In genomic region chr5:117997434-117997970, GRCm38 (mm10) we compare ENCODE assay signal across 12 mouse cellular contexts. TPM values are rescaled to one million over a fixed set of nuclear protein-coding genes. Genes with fewer than 3 reads are reported as not detected.
DNase-seq lines count a peak whose midpoint lies in the region; ATAC-seq and TF ChIP-seq lines count a peak whose summit lies in the region.
"Had no signal": no experiment of that assay in that cellular context is flagged by ENCODE, and none has a peak within 500 bp of the region (broad histone marks: within the 10 kb centered on the region; RNA-seq: fewer than 3 reads in every experiment).

No protein-coding gene starts in this region.

- no peaks in the 10 kb centered on the region for H3K9me3 ChIP-seq in intestine, embryonic 16.5 days (ENCODE audit: control insufficient read depth, low read length)
- H3K9me3 ChIP-seq: G1E; limb, embryonic 10.5 days had no signal

- no peaks in the 10 kb centered on the region for H3K27me3 ChIP-seq in intestine, embryonic 16.5 days (replicated peaks; ENCODE audit: control insufficient read depth, insufficient read depth, low read length)
- H3K27me3 ChIP-seq in liver, adult 2 months (ENCODE audit: control insufficient read depth, insufficient read depth, low read length) = no peaks in the 10 kb centered on the region

- 0 out of 2 replicates have a peak overlapping the region, but pooled peaks have one; percentile 19 for H3K9ac ChIP-seq in intestine, embryonic 16.5 days (ENCODE audit: low read depth, low read length)
- H3K9ac ChIP-seq in liver, adult 2 months (ENCODE audit: low read depth, low read length) = peak overlapping the region; percentile 17

- H3K79me2 ChIP-seq in liver, adult 2 months (ENCODE audit: control insufficient read depth, insufficient read depth, low read length) = no peaks in the 10 kb centered on the region

- H3K4me2 ChIP-seq in intestine, embryonic 16.5 days (ENCODE audit: low read depth, low read length) = no peak overlapping the region

- H3K36me3 ChIP-seq in intestine, embryonic 16.5 days (ENCODE audit: control insufficient read depth, insufficient read depth, low read length) = peaks cover 43% of the 10 kb centered on the region
- peaks cover 21% of the 10 kb centered on the region; the same call in 1 of the 2 replicates for H3K36me3 ChIP-seq in liver, adult 2 months (ENCODE audit: control insufficient read depth, insufficient read depth, low read length)

- peak; percentile 75 for ATAC-seq in intestine, embryonic 16.5 days

- peak overlapping the region; percentile 37; the same call in 1 of the 2 replicates for H3K27ac ChIP-seq in intestine, embryonic 16.5 days (ENCODE audit: low read length)
- H3K27ac ChIP-seq in liver, adult 2 months (replicated peaks; ENCODE audit: insufficient read depth, low read depth, low read length) = peak overlapping the region; percentile 35
- H3K27ac ChIP-seq: limb, embryonic 10.5 days had no signal

- TF ChIP-seq POLR2A in liver, adult 2 months (IDR thresholded peaks at IDR 0.05; ENCODE audit: extremely low read depth, insufficient read depth, low read length) = no peak

- TF ChIP-seq CTCF in liver, adult 2 months (IDR thresholded peaks at IDR 0.05; ENCODE audit: low read depth, low read length) = no peak

- 47% methylated on average over 10 of the region's 10 CpGs for WGBS in intestine, embryonic 16.5 days
- 24% methylated on average over 10 of the region's 10 CpGs for WGBS in liver, adult 2 months

- peak; percentile 79 for DNase-seq in kidney, adult 11 months
- no peak for DNase-seq in kidney, postnatal 4 days
- DNase-seq in liver, adult 2 months (ENCODE audit: extremely low read depth, low read depth, low spot score) = peak; percentile 82
- peak; percentile 65 for DNase-seq in testis, postnatal 10 days (ENCODE audit: low spot score)
- DNase-seq in urinary bladder, postnatal 36 days (ENCODE audit: low spot score in 2 of 2) = no peak
- DNase-seq in layer of hippocampus, adult 11-12 months (ENCODE audit: low spot score) = no peak
- no peak for DNase-seq in frontal cortex, postnatal 10 days (ENCODE audit: low spot score in 2 of 2)
- DNase-seq: cerebellum, postnatal 25 days; lung, postnatal 4 days had no signal

- peaks cover 18% of the 10 kb centered on the region for H3K4me1 ChIP-seq in intestine, embryonic 16.5 days (ENCODE audit: control insufficient read depth, insufficient read depth, low read length)
- peaks cover 28% of the 10 kb centered on the region for H3K4me1 ChIP-seq in liver, adult 2 months (ENCODE audit: control insufficient read depth, insufficient read depth, low read length)
- H3K4me1 ChIP-seq: limb, embryonic 10.5 days had no signal

- no peak overlapping the region for H3K4me3 ChIP-seq in intestine, embryonic 16.5 days (ENCODE audit: low read length)
- no peak overlapping the region for H3K4me3 ChIP-seq in liver, adult 2 months (ENCODE audit: insufficient read depth, low read depth, low read length)
- H3K4me3 ChIP-seq: limb, embryonic 10.5 days had no signal

RNA-seq across cellular contexts. Expression of gene Fbxo21, which starts 21.0 kb away (rescaled TPM):
- 50.1 and 51.0 TPM in 2 replicates for polyA plus RNA-seq in intestine, embryonic 16.5 days (2015; fragmentation: Nextera tagmentation; extraction: Ambion mirVana)
- total RNA-seq in liver, adult 2 months (2014; rRNA removed) = 55.8 and 83.0 TPM in 2 replicates
- 41.9 and 79.0 TPM in 2 replicates for polyA plus RNA-seq in liver, adult 2 months (2012; rRNA removed)

RNA-seq across cellular contexts. Expression of gene Tesc, which starts 30.0 kb away (rescaled TPM):
- 3.6 and 4.0 TPM in 2 replicates for polyA plus RNA-seq in intestine, embryonic 16.5 days (2015; fragmentation: Nextera tagmentation; extraction: Ambion mirVana)
- total RNA-seq in liver, adult 2 months (2014; rRNA removed) = 0.18 and 0.94 TPM in 2 replicates
- polyA plus RNA-seq in liver, adult 2 months (2012; rRNA removed) = 0.35 and 0.41 TPM in 2 replicates
- total RNA-seq: G1E had no signal
- polyA plus RNA-seq: G1E had no signal

Comparison
In these comparisons a context has a peak if more than half of its experiments do, and no peak if none do; other contexts are left out.
1. DNase-seq: peak in kidney, adult 11 months (single experiment), liver, adult 2 months (single experiment) and testis, postnatal 10 days (single experiment); none in kidney, postnatal 4 days (0 of 2), urinary bladder, postnatal 36 days (0 of 2), layer of hippocampus, adult 11-12 months (single experiment) and frontal cortex, postnatal 10 days (0 of 2).